Mouse (Mus musculus) MEL (cell line): ENCODE measurements at regions not wholly inside any gene's neighbourhood (a gene's known extent, or its start where the extent isn't known, plus 50 kb on each side); places are given as distances from the start of the nearest gene placed in this dataset.

Source experiments
- CHD2 ChIP-seq: IDR thresholded peaks from 2 replicates; pipeline ENCODE4 v1.6.1; 2011; ENCODE audit warnings: low read length, improper control_type of control experiment
- CTCF ChIP-seq, 3 experiments: IDR thresholded peaks in 2 of 3; conservative IDR thresholded peaks in 1 of 3; 2 replicates each; pipeline ENCODE4 v1.5.1; 2011 to 2012; ENCODE audit warnings: low read length in 3 of 3, low read depth in 2 of 3, mild to moderate bottlenecking in 2 of 3, improper control_type of control experiment in 1 of 3, inconsistent platforms in 1 of 3, mixed read lengths in 1 of 3, moderate library complexity in 1 of 3; ENCODE audit not compliant: control insufficient read depth in 1 of 3, insufficient read depth in 1 of 3, poor library complexity in 1 of 3, severe bottlenecking in 1 of 3
- EP300 ChIP-seq, 2 experiments: IDR thresholded peaks; 2 replicates each; pipeline ENCODE4 v1.6.1; 2011; ENCODE audit warnings: improper control_type of control experiment in 2 of 2, low read length in 2 of 2, low read depth in 1 of 2, mild to moderate bottlenecking in 1 of 2
- ETS1 ChIP-seq: IDR thresholded peaks from 2 replicates; pipeline ENCODE4 v1.6.1; 2012; ENCODE audit warnings: low read depth, mild to moderate bottlenecking, inconsistent platforms, low read length, improper control_type of control experiment, moderate library complexity
- GATA1 ChIP-seq: IDR thresholded peaks from 2 replicates; pipeline ENCODE4 v1.6.1; 2011; ENCODE audit warnings: low read depth, low read length, improper control_type of control experiment
- HCFC1 ChIP-seq: IDR thresholded peaks from 2 replicates; pipeline ENCODE4 v1.6.1; 2012; ENCODE audit warnings: low read depth, mild to moderate bottlenecking, inconsistent platforms, low read length, improper control_type of control experiment, moderate library complexity
- MYC ChIP-seq: IDR thresholded peaks from 2 replicates; pipeline ENCODE4 v1.6.1; 2011; ENCODE audit warnings: low read depth, mild to moderate bottlenecking, low read length, improper control_type of control experiment, moderate library complexity
- NELFE ChIP-seq: IDR thresholded peaks from 2 replicates; pipeline ENCODE4 v1.6.1; 2011; ENCODE audit warnings: low read depth, low read length, improper control_type of control experiment
- POLR2A ChIP-seq, 2 experiments: IDR thresholded peaks; 2 replicates each; pipeline ENCODE4 v1.6.1; 2011 to 2012; ENCODE audit warnings: low read length in 2 of 2, mild to moderate bottlenecking in 2 of 2, control low read depth in 1 of 2, improper control_type of control experiment in 1 of 2, low read depth in 1 of 2, moderate library complexity in 1 of 2; ENCODE audit not compliant: control insufficient read depth in 1 of 2, insufficient read depth in 1 of 2, poor library complexity in 1 of 2
- POLR2AphosphoS2 ChIP-seq: IDR thresholded peaks from 2 replicates; pipeline ENCODE4 v1.6.1; 2011; ENCODE audit warnings: low read length, improper control_type of control experiment
- ZC3H11A ChIP-seq: IDR thresholded peaks from 2 replicates; pipeline ENCODE4 v1.6.1; 2012; ENCODE audit warnings: low read depth, mild to moderate bottlenecking, inconsistent platforms, low read length, improper control_type of control experiment

DNA sequence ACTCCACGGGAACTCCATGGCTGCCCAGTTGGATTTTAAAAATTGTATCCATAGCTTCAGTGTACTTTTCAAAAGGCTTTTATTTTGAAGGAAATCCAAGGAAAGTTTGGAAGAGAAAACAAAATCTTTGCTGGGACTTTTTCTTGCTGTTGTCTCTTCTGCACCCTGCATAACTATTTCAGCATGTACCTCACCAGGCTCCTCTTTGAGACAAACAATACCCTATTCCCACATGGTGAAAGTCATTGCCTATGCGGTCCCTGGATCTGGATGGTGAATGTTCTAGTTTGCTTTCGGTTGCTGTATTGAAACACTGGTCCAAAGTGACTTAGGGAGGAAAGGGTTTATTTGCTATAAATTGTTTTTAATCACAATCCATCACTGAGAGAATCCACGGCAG, 69.3 kb downstream of the C1d start:
- no peak for TF ChIP-seq NELFE
- no peak for TF ChIP-seq HCFC1
- no peak for TF ChIP-seq CTCF (IDR thresholded peaks at IDR 0.05 in 2 of 3, conservative IDR thresholded peaks at IDR 0.05 in 1 of 3; ENCODE audit: control insufficient read depth in 1 of 3, insufficient read depth in 1 of 3, low read depth in 2 of 3, low read length in 3 of 3, poor library complexity in 1 of 3, severe bottlenecking in 1 of 3)
- no peak for TF ChIP-seq EP300 (IDR thresholded peaks at IDR 0.05; ENCODE audit: low read depth in 1 of 2, low read length in 2 of 2)
- TF ChIP-seq CHD2, result no peak
- no peak for TF ChIP-seq MYC
- no peak for TF ChIP-seq POLR2A (IDR thresholded peaks at IDR 0.05; ENCODE audit: control insufficient read depth in 1 of 2, insufficient read depth in 1 of 2, low read depth in 1 of 2, low read length in 2 of 2, poor library complexity in 1 of 2)
- no peak for TF ChIP-seq ETS1
- TF ChIP-seq GATA1, result no peak
- no peak for TF ChIP-seq POLR2AphosphoS2
- no peak for TF ChIP-seq ZC3H11A
